Mouse (Mus musculus): Measurements from ENCODE around the gene Zcwpw1. TPM values are rescaled to one million over a fixed set of nuclear protein-coding genes. Genes with fewer than 3 reads are reported as not detected.
A peak's percentile ranks its signal among the peaks of the same experiment; 100 is the strongest.

The Zcwpw1 gene
- polyA plus RNA-seq, 1 experiment from 2014 or later: 2.7 TPM

DNA sequence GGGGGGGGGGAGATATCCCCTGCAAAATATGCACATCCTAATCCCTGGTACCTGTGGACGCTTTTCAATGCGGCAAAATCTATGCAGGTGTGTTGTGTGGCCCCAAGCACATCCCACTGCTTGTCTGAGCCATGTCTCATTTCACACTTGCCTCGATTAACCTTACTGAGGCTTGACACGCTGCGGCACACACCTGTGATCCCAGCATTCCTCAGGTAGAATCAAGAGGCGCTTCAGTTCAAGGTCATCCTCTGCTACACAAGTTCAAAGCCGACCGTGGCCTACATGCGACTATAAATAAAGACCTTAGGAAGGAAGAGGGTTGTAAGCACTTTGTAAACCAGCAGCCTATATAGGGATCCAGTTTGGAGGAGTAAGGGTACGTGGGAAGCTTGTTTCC is 45.5 kb upstream of the Zcwpw1 start:
- H3K4me1 ChIP-seq (replicated peaks; ENCODE audit: control insufficient read depth, insufficient read depth): peaks cover 2% of the 10 kb centered on the region; the same call in 1 of the 2 replicates
- H3K27ac ChIP-seq (replicated peaks): no peak overlapping the region
- no peaks in the 10 kb centered on the region for H3K9me3 ChIP-seq (ENCODE audit: control insufficient read depth, low read length)
- TF ChIP-seq CTCF (IDR thresholded peaks at IDR 0.05; ENCODE audit: low read depth) (no peak), EP300 (optimal IDR thresholded peaks at IDR 0.05) (no peak)
- no peaks in the 10 kb centered on the region for H3K27me3 ChIP-seq (ENCODE audit: control insufficient read depth, insufficient read depth, low read length)
- no peak for DNase-seq (ENCODE audit: low spot score)
- H3K36me3 ChIP-seq (ENCODE audit: control insufficient read depth, insufficient read depth, low read length): no peaks in the 10 kb centered on the region
- peak overlapping the region; percentile 81; the same call in 1 of the 2 replicates for H3K4me2 ChIP-seq (replicated peaks; ENCODE audit: low read depth)
- ATAC-seq (ENCODE audit: low FRiP score, low TSS enrichment): no peak
- H3K9ac ChIP-seq (ENCODE audit: low read length): no peak overlapping the region
- H3K4me3 ChIP-seq (ENCODE audit: low read depth, low read length): peak overlapping the region; percentile 61
- WGBS: 61% methylated on average over 10 of the region's 10 CpGs

DNA sequence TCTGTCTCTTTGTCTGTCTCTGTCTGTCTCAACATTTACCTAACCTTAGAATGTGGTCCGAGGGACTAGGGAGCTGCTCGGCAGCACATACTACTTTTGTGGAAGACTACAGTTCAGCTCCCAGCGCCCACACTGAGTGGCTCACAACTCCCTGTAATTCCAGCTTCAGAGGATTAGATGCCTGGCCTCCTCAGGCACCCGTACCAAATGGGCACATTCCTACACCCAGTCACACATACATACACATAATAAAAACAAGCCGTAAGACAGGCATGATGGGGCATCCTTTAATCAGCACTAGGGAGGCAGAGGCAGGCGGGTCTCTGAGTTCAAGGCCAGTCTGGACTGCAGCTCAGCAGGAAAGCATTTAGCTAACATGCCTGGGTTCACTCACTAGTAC is 44.8 kb upstream of the Zcwpw1 start:
- WGBS: 98% methylated on average over 6 of the region's 6 CpGs
- peaks cover 2% of the 10 kb centered on the region; the same call in 1 of the 2 replicates for H3K4me1 ChIP-seq (replicated peaks; ENCODE audit: control insufficient read depth, insufficient read depth)
- no peak overlapping the region for H3K4me3 ChIP-seq (ENCODE audit: low read depth, low read length)
- no peak for TF ChIP-seq EP300 (optimal IDR thresholded peaks at IDR 0.05)
- TF ChIP-seq CTCF (IDR thresholded peaks at IDR 0.05; ENCODE audit: low read depth): no peak
- no peaks in the 10 kb centered on the region for H3K27me3 ChIP-seq (ENCODE audit: control insufficient read depth, insufficient read depth, low read length)
- H3K27ac ChIP-seq (replicated peaks): no peak overlapping the region
- no peak for ATAC-seq (ENCODE audit: low FRiP score, low TSS enrichment)
- no peak overlapping the region for H3K9ac ChIP-seq (ENCODE audit: low read length)
- H3K4me2 ChIP-seq (replicated peaks; ENCODE audit: low read depth): no peak overlapping the region
- no peak for DNase-seq (ENCODE audit: low spot score)
- no peaks in the 10 kb centered on the region for H3K9me3 ChIP-seq (ENCODE audit: control insufficient read depth, low read length)
- H3K36me3 ChIP-seq (ENCODE audit: control insufficient read depth, insufficient read depth, low read length): no peaks in the 10 kb centered on the region

DNA sequence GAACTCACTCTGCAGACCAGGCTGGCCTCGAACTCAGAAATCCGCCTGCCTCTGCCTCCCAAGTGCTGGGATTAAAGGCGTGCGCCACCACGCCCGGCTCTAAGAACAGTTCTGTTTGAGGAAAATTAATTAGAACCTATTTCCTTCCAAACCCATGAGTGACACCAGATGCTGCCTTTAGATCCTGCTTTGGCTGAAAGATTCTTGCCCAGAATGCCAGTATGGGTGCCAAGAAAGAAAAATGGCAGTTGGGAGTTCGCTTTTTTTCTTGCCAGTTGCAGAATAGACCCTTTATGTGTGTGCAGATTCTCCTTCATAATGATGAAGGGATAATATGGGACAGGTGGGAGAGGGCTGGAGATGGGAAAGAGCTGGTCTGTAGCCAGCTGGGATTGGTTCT is 43.4 kb upstream of the Zcwpw1 start:
- H3K27ac ChIP-seq (replicated peaks): no peak overlapping the region
- 92% methylated on average over 6 of the region's 7 CpGs for WGBS
- no peak overlapping the region for H3K9ac ChIP-seq (ENCODE audit: low read length)
- TF ChIP-seq CTCF (IDR thresholded peaks at IDR 0.05; ENCODE audit: low read depth) (no peak), EP300 (optimal IDR thresholded peaks at IDR 0.05) (no peak)
- no peaks in the 10 kb centered on the region for H3K27me3 ChIP-seq (ENCODE audit: control insufficient read depth, insufficient read depth, low read length)
- ATAC-seq (ENCODE audit: low FRiP score, low TSS enrichment) (no peak), DNase-seq (ENCODE audit: low spot score) (no peak)
- no peak overlapping the region for H3K4me3 ChIP-seq (ENCODE audit: low read depth, low read length)
- no peak overlapping the region for H3K4me2 ChIP-seq (replicated peaks; ENCODE audit: low read depth)
- no peaks in the 10 kb centered on the region for H3K9me3 ChIP-seq (ENCODE audit: control insufficient read depth, low read length)
- peaks cover 2% of the 10 kb centered on the region; the same call in 1 of the 2 replicates for H3K4me1 ChIP-seq (replicated peaks; ENCODE audit: control insufficient read depth, insufficient read depth)
- H3K36me3 ChIP-seq (ENCODE audit: control insufficient read depth, insufficient read depth, low read length): no peaks in the 10 kb centered on the region

DNA sequence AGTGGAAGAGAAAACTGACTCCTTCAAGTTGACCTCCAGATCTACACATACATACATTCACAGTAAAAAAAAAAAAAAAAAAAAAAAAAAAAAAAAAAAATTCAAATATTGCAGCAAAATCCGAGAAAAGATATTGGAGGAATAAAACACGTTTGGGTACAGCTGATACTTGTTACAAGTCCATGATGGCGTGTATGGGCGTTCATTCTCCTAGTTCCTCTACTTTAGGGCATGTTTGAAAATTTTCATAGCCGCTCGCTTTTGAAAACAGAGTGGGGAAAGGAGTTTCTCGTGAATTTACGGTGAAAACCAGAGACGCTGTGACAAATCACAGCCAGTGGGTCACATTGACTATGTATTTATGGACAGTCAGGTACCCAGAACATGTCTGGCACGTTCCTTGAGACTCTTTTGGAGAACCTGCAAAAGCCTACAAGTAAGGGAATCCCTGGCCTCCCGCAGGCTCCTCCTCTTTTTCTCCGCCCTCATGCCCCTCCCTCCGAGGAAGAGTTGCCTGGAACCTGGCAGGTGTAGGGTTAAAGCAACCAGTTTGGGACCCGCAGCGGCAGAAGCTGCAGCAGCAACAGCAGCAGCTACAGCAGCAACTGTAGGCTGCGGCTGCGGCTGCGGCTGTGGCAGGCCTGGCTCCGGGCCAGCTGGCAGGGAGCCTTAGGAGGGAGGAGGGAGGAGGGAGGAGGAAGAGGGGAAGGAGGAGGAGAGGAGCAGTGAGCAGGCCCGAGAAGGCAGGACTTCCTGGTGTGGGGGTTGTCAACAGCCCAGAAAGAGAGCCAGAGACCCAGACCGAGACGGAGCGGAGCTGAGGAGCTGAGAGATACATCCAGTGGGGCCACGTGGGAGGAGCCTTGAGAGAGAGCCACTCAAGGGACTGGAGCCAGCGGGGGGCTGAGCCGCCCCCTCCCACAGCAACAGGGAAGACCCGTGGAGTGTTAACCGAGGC is 42.1 kb upstream of the Zcwpw1 start, which contains the start of gene Tsc22d4:
TSS of gene Tsc22d4 (plus strand) at position 517 of the 958 bp plus-strand sequence.
- no peaks in the 10 kb centered on the region for H3K9me3 ChIP-seq (ENCODE audit: control insufficient read depth, low read length)
- no peaks in the 10 kb centered on the region for H3K27me3 ChIP-seq (ENCODE audit: control insufficient read depth, insufficient read depth, low read length)
- no peaks in the 10 kb centered on the region for H3K36me3 ChIP-seq (ENCODE audit: control insufficient read depth, insufficient read depth, low read length)
- H3K4me2 ChIP-seq (replicated peaks; ENCODE audit: low read depth): peak within 1 kb of the TSS; percentile 99
- peak; percentile 98 for DNase-seq (ENCODE audit: low spot score)
- H3K4me1 ChIP-seq (replicated peaks; ENCODE audit: control insufficient read depth, insufficient read depth): peaks cover 3% of the 10 kb centered on the region; the same call in 1 of the 2 replicates
- H3K4me3 ChIP-seq (ENCODE audit: low read depth, low read length): peak within 1 kb of the TSS; percentile 75
- peak within 1 kb of the TSS; percentile 94 for H3K9ac ChIP-seq (ENCODE audit: low read length)
- TF ChIP-seq CTCF (IDR thresholded peaks at IDR 0.05; ENCODE audit: low read depth) (peak; percentile 25; the same call in 1 of the 2 replicates), EP300 (optimal IDR thresholded peaks at IDR 0.05) (peak; percentile 26)
- WGBS: 2% methylated on average over 28 of the region's 28 CpGs
- peak; percentile 87 for ATAC-seq (ENCODE audit: low FRiP score, low TSS enrichment)
- peak within 1 kb of the TSS; percentile 99 for H3K27ac ChIP-seq (replicated peaks)

DNA sequence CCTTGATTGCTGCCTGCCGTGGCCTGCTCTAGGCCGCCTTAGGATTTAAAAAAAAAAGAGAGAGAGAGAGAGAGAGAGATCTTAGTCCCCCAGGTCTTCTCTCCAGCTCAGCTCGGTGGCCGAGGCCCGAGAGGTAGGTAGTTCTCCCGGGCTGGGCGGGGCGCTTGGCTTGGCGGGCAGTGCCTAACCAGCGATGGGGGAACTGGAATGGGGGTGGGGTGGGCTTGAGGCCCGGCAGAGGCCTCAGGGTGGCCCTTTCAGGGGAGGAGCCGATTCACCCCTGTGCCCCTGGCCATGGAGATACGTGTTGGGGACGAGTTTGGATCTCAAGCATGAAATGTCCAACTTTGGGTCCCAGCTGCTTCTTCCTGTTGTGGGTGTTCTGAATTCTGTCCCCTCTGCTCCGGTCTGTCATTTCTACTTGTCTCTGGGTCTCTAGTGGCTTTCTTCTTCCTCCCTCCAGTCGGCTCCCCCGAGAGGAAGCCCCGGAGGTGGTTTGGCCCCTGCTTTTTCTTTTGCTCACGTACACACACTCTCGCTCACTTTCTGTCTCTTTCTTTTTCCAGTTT is 41.2 kb upstream of the Zcwpw1 start:
- H3K4me1 ChIP-seq (replicated peaks; ENCODE audit: control insufficient read depth, insufficient read depth): peaks cover 3% of the 10 kb centered on the region; the same call in 1 of the 2 replicates
- peak overlapping the region; percentile 75 for H3K4me3 ChIP-seq (ENCODE audit: low read depth, low read length)
- no peaks in the 10 kb centered on the region for H3K9me3 ChIP-seq (ENCODE audit: control insufficient read depth, low read length)
- no peaks in the 10 kb centered on the region for H3K27me3 ChIP-seq (ENCODE audit: control insufficient read depth, insufficient read depth, low read length)
- DNase-seq (ENCODE audit: low spot score): peak; percentile 85
- H3K4me2 ChIP-seq (replicated peaks; ENCODE audit: low read depth): peak overlapping the region; percentile 99
- peak; percentile 33 for ATAC-seq (ENCODE audit: low FRiP score, low TSS enrichment)
- peak overlapping the region; percentile 99 for H3K27ac ChIP-seq (replicated peaks)
- WGBS: under 1% methylated on average over 20 of the region's 20 CpGs
- H3K9ac ChIP-seq (ENCODE audit: low read length): peak overlapping the region; percentile 94
- TF ChIP-seq EP300 (optimal IDR thresholded peaks at IDR 0.05) (no peak), CTCF (IDR thresholded peaks at IDR 0.05; ENCODE audit: low read depth) (no peak)
- H3K36me3 ChIP-seq (ENCODE audit: control insufficient read depth, insufficient read depth, low read length): peaks cover 4% of the 10 kb centered on the region; the same call in 1 of the 2 replicates
